Mouse (Mus musculus): ENCODE results near the gene Ros1.

DNA sequence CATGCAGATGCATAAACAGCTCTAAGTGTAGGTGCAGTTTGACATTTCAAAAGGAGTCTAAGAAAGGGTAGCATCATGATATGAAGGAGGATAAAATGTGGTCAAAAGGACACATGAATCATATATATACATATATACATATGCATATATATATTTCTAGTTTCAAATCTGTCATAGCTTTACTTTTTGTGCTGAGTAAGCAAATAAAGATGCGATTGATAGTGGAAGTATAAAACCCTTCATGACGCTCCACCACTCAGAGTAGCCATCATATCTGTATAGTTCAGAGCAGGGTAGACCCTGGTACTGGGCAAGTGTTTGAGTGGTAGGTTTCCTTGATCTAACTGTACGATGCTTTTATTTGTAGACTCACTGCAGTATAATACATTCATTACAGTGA, 35.3 kb downstream of the Ros1 start:
- no peak for TF ChIP-seq CTCF (IDR thresholded peaks at IDR 0.05; ENCODE audit: extremely low read depth, insufficient read depth, low read length)
- TF ChIP-seq POLR2A (IDR thresholded peaks at IDR 0.05; ENCODE audit: extremely low read depth, insufficient read depth, low read length) = no peak

Data from cortical plate, adult 2 months (tissue).